Mouse (Mus musculus) T-cell, adult 2 months (primary cell): ENCODE data around the gene Auts2.

ENCODE experiments used
- DNase-seq: peaks from one replicate; pipeline ENCODE4 v3.0.0; 2022; ENCODE audit warnings: low spot score

Auts2 gene

DNA sequence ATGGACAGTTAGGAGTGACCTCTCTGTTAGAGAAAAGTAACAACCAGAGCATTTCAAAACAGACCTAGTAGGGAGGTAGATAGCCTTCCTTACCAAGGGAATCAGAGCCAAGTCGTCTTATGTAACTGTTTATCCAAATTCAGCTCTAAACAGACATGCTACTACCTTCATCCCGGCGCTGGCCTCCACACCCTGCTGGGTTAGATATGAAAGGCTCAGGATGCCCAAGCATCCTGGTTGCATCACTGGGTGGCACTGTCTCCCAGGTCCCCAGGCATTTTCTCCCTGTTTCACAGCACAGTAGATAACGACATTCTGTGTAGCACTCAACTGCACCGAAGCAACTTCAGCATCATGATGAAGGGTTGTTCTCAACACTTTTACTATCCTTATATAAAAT, 154.4 kb downstream of the Auts2 start:
- DNase-seq: no peak

- no peak for DNase-seq
These were observed 157.8 kb downstream of the Auts2 start for GRCm38 (mm10) chr5:132385244-132385855.

- no peak for DNase-seq
These were observed 162.9 kb downstream of the Auts2 start for GRCm38 (mm10) chr5:132380261-132380660.

DNA sequence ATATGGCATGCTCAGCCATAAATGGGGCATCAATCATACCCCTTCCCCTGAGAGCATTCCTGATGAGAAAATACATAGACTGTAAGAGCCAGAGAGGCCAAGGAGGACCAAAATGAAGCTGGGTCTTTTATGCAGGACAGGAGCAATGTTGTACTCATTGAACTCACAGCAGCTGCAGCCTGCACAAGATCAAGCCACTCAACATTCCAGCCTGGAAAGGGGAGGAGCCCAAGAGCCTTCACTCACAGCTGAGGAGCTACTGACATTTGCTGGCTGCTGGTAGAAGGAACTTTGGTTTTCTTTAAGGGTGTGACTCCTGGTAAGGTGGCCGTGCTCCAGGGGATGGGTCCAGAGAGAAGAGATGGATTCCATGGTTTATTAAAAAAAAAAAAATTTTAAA, 164.2 kb downstream of the Auts2 start:
- no peak for DNase-seq

DNA sequence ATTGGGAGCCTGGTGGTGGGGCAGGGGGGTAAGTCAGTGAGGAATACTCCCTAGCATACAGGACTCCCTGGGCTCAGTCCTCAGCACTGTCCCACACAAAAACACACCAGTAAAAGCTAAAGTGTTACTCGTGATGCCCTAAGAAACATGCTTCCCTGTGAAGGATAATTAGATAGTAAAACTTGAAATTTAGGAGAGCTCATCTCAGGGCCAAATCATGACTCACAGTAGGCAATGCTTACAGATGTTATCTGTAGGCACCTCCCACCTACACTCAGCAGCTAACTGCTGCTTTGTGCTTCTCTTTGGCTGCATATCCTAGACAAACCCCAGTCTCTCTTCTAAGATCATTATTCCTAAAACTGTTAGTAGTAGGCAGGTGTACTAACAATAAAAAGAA, 168.0 kb downstream of the Auts2 start:
- no peak for DNase-seq

- no peak for DNase-seq
These were observed 169.6 kb downstream of the Auts2 start for GRCm38 (mm10) chr5:132373471-132374075.

DNA sequence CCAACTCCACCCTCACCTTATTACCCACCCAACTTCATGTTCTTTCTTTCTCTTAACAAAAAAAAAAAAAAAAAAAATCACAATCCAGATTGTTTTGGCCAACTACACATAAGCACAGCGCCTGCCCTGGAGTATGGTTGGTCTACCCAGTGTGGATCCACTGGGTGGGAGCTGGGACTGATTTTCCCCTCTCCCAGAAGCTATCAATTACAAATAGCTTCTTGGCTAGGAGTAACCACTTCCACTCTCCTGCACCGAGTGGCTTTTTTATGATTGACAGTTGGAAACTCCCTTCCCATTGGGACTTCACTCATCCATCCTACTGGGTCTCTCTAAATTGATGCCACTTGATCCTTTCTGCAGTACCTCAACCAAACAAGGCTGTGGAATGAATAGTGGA, 170.5 kb downstream of the Auts2 start:
- no peak for DNase-seq

GRCm38 (mm10) chr5:132368678-132369088, 174.5 kb downstream of the Auts2 start:
- DNase-seq: no peak

GRCm38 (mm10) chr5:132361276-132361675, 181.9 kb downstream of the Auts2 start:
- DNase-seq: no peak

DNA sequence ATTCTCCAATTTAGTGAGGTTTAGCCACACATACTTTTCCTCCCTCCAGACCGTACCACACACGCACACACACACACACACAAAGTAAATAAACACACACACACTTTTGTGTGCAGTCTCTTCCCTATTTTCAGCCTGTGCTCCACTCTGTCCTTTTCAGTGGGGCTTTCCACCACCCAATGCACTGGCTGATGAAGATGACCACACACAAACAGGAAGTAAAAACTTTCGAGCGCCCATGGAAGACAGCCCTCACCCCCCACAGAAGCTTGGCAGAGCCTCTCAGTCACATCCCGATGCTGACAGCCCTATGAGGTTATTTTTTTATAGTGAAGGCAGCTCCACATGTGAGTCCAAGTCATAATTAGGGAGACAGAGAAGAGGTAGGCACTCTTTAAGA, 185.4 kb downstream of the Auts2 start:
- no peak for DNase-seq

DNA sequence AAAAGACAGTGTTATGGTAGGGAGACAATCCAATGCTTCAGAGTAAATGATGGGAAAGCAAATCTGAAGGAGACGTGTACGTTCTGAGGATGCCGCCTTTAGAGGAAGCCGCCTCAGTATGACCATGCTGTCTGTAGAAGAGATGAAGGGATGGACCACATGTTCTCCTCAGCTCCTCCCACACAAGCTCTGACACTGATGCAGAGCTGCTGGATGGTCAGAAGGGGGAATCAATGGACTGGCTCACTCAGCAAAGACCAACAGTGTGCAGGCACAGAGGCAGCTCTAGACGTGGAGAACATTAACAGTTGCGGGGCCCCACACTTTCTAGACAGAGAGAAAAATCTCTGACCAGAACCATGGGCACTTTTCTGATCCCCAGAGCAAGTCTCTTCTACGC, 187.2 kb downstream of the Auts2 start:
- no peak for DNase-seq

GRCm38 (mm10) chr5:132352437-132352836, 190.7 kb downstream of the Auts2 start:
- DNase-seq: no peak

DNA sequence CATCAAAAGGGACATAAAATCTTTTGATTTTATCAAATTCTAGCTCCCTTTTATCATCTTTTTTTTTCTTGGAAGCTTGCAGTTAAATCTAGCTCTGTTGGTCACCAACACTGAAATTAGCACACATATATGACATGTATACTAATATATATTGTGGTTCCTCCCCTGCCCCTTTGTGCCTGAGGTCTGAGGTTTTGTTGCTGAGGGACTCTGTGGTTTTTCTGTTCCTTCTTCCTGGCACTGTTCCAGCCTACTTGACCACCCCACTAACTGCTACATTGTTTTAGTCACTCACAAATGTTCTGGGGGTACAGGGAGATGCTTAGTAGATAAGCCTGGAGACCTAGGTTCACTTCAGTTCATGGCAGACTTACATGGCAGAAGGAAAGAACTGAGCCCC, 192.0 kb downstream of the Auts2 start:
- no peak for DNase-seq

DNA sequence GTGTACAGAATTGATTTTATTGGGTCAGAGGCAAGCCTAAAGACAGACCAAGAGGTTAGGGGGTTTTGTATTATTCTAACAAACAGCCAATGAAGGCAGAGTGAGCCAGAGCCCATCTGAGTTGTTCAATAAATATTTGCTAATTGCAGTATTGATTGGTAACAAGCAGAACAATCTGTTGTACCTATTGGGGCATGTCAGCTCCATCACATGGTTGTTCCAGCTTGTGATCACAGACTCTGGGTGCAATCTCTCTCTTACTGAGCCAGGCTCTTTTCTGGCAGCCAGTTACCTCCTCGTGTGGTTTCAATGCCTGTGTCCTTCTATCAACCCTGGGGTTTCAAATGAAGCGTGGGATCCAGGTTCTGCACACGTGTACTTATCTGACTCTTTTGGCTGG, 201.8 kb downstream of the Auts2 start:
- no peak for DNase-seq

- DNase-seq: no peak
These were observed 205.5 kb downstream of the Auts2 start for GRCm38 (mm10) chr5:132337677-132338076.

DNA sequence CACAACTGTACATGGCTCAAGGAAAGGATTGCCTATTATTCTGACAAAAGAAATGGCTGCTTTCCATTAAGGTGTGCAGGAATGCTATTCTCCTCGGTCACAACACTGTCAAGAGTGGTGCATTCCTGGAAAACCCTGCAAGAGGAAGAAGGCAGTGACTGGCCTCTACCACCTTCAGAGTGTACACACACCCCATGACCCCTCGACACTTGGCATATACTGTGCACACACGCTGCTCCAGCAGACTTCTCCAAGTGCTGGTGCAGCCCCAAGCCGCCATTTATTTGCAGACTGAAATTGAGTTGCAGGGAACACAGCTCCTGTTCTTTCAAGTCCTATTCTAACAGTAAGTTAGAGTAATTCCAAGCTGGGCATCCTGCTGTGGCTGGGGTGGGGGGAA, 207.4 kb downstream of the Auts2 start:
- no peak for DNase-seq

DNA sequence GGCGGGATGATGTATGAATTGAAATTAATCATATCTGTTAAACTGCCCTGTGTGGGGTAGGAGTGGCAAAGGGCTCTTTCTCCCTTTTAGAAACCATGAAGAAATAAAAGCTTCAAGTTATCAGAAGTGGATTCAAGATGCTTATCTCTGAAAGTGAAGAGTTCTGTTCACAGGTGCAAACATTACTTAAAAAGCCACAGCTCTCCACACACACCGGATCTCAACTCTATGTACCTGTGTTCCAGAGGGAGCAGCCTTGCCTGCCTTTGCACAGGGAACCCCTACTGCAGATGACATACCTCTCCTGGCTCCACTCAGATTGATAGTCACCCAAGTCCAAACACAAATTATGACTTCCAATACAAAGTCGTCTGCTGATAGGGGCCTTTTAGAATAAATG, 208.3 kb downstream of the Auts2 start:
- DNase-seq: no peak

DNA sequence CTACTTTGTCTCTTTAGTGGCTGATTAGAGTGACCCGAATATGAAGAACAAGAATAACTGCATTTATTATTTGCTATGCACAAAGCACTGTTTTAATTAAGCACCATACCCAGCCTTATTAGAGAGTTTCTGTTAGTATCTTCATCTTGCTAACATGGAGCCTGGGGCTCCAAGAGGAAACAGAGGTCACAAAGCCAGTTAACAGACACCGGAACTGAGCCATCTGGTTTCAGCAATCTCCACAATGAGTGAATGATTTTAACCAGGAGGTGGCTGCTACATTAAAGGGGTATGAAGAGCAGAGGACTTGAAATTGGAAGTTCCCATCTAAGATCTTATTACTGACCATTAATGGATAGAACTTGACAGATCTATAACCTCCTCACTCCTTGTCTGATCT, 209.4 kb downstream of the Auts2 start:
- DNase-seq: no peak

GRCm38 (mm10) chr5:132332521-132332920, 210.6 kb downstream of the Auts2 start:
- DNase-seq: no peak

- no peak for DNase-seq
These were observed 213.8 kb downstream of the Auts2 start for GRCm38 (mm10) chr5:132329171-132329936.

GRCm38 (mm10) chr5:132324246-132324883, 218.8 kb downstream of the Auts2 start:
- no peak for DNase-seq

DNA sequence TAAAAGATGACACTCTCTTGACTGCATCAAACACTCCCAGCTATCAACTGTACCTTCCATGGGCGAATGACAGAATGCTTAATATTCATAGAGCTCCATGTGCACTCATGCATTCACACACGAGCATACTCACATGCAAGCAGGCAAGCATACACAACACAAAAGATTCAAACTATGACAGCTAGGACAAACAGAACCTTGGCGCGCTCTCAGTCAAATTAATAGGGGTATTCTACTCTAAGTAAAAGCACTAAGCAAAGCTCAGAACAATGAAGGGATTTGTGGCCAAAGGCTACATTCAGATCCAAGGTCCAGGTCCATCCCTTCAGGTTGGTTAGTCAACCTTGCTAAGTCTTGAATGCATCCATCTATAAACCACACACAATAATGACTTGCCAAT, 219.5 kb downstream of the Auts2 start:
- no peak for DNase-seq

DNA sequence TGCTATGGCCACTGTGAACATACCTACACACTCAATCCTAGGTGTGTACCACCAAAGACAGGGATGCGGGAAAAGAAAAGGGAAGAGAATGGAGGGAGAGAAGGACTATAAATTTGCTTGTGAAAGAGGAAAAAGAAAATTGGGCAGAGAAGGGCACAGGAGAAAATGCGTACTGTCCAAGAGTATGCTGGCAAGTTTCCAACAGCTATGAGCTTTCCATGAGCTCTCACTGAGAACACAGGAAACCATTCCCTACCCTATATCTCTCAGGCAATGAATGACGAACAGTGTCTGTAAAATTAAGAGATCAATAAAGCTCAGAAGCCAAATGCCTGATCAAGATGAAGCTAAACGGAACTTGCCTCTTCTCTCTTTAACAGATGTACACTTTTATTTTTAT, 220.2 kb downstream of the Auts2 start:
- no peak for DNase-seq
